Mouse (Mus musculus) kidney, embryonic 15.5 days (tissue): ENCODE measurements around the gene Nupr1. TPM values are rescaled to one million over a fixed set of nuclear protein-coding genes. Genes with fewer than 3 reads are reported as not detected.

Source experiments
- ATAC-seq: fragments of 200-750 bp; cut with Nextera tagmentation; replicated peaks from 2 replicates; pipeline ENCODE4 v1.8.0; 2017; ENCODE audit warnings: moderate TSS enrichment; ENCODE audit not compliant: low FRiP score
- H3K27ac ChIP-seq: fragments of 300-500 bp; sonication (generic); 2 replicates; pipeline ENCODE4 v1.5.1; 2015; ENCODE audit warnings: mild to moderate bottlenecking, inconsistent platforms
- H3K27me3 ChIP-seq: fragments of 300-500 bp; sonication (generic); 2 replicates; pipeline ENCODE4 v1.6.1; 2015; ENCODE audit warnings: inconsistent platforms
- H3K36me3 ChIP-seq: fragments of 300-500 bp; sonication (generic); 2 replicates; pipeline ENCODE4 v1.6.1; 2015; ENCODE audit warnings: inconsistent platforms
- H3K4me1 ChIP-seq: fragments of 300-500 bp; sonication (generic); 2 replicates; pipeline ENCODE4 v1.6.1; 2015; ENCODE audit warnings: inconsistent platforms
- H3K4me2 ChIP-seq: fragments of 300-500 bp; sonication (generic); 2 replicates; pipeline ENCODE4 v1.6.1; 2015; ENCODE audit warnings: moderate library complexity, mild to moderate bottlenecking, inconsistent platforms
- H3K4me3 ChIP-seq: fragments of 300-500 bp; sonication (generic); replicated peaks from 2 replicates; pipeline ENCODE4 v1.5.1; 2015; ENCODE audit warnings: mild to moderate bottlenecking, inconsistent platforms
- H3K9ac ChIP-seq: fragments of 300-500 bp; sonication (generic); 2 replicates; pipeline ENCODE4 v1.6.1; 2015; ENCODE audit warnings: mild to moderate bottlenecking, inconsistent platforms
- H3K9me3 ChIP-seq: fragments of 300-500 bp; sonication (generic); replicated peaks from 2 replicates; pipeline ENCODE4 v1.6.1; 2016; ENCODE audit warnings: inconsistent platforms
- WGBS: fragments of 180-500 bp; shearing (Covaris S2); methylation state at CpG from one replicate; pipeline ENCODE4 v1.1.7; 2015; ENCODE audit warnings: mixed read lengths; 5-methylcytosine and 5-hydroxymethylcytosine counted together
- polyA plus RNA-seq: library from polyadenylated mRNA; unstranded; fragments of >200 nt; fragmentation: Nextera tagmentation; extraction: Ambion mirVana; gene quantifications from 2 replicates; pipeline ENCODE4 v1.2.1, GENCODE M21; 2015

Nupr1 gene
- polyA plus RNA-seq, 1 experiment from 2014 or later: 9.7 TPM

DNA sequence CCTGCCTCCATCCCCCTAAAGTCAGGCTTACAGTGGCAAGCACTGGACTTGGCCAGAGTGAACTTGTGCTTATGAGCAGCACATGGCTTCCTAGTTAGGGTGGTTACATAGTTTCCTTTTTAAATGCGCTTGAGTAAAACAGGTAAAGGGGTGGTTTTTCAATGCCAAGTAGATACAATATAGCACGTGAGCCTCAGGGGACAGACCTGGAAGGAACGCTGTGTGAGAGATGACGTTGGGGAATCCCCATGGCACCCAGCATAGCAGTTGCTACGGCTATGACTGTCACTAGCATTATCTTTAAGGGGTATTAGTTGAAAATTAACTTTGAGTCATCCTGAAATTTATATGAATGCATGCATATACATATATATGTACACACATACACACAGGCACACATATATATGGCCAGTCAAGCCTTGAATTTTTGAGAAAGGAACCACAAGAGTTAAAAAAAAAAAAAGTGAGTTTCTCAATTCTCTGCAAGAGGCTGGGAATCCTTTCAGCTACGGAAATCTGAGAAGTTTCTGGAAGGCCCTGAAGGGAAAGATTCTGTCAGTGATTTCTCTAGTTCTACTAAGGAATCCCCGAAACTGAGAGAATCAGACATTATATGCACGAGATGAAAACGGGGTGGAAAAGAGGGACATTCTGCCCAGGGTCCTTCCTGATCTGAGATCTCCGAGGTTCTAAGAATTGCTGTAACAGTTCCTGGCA is 10.9 kb downstream of the Nupr1 start:
- Histone ChIP-seq H3K9ac (no peak overlapping the region), H3K27ac (no peak overlapping the region), H3K4me3 (no peak overlapping the region), H3K9me3 (no peaks in the 10 kb centered on the region), H3K27me3 (no peaks in the 10 kb centered on the region), H3K4me1 (no peaks in the 10 kb centered on the region), H3K36me3 (no peaks in the 10 kb centered on the region), H3K4me2 (no peak overlapping the region)
- ATAC-seq: no peak
- 73% methylated on average over 10 of the region's 10 CpGs for WGBS

DNA sequence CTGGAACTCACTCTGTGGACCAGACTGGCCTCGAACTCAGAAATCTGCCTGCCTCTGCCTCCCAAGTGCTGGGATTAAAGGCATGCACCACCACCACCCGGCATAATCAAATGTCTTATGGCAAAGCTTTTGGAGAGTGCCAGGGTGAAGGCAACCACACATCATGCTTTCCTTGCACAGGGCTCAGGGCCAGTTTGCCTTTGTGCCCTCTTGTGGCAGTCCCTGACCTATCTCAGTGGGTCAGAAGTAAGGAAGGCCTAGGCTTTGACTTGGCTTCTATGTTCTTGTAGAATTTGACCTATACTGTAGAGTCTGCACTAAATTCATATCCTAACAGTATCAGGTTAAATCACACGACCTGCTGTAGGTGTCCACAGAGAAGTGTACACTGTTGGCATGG is 14.0 kb downstream of the Nupr1 start:
- WGBS: 76% methylated on average over 3 of the region's 3 CpGs

DNA sequence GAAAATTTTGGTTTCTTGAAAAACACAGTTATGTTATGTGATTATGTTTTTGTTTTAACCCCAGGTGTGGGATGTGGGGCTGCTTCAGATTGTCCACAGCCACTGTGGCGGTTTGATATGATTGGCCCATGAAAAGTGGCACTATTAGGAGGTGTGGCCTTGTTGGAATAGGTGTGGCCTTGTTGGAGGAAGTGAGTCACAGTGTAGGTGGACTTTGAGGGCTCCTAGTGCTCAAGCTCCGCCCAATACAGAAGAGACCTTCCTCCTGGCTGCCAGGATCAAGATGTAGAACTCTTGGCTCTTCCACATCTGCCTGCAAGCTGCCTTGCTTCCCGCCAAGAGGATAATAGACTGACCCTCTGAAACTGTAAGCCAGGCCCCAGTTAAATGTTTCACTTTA is 17.9 kb downstream of the Nupr1 start:
- no peaks in the 10 kb centered on the region for H3K27me3 ChIP-seq

More for the DNA sequence above, 14.0 kb downstream of the Nupr1 start:
- Histone ChIP-seq H3K4me2 (no peak overlapping the region), H3K27me3 (no peaks in the 10 kb centered on the region), H3K4me3 (no peak overlapping the region), H3K4me1 (no peaks in the 10 kb centered on the region), H3K9ac (no peak overlapping the region), H3K36me3 (no peaks in the 10 kb centered on the region), H3K27ac (no peak overlapping the region), H3K9me3 (no peaks in the 10 kb centered on the region)
- ATAC-seq: no peak

GRCm38 (mm10) chr7:126607796-126608195 is 22.9 kb downstream of the Nupr1 start:
- no peak overlapping the region for H3K27ac ChIP-seq
- ATAC-seq: no peak
- H3K9ac ChIP-seq: no peak overlapping the region
- H3K4me1 ChIP-seq: no peaks in the 10 kb centered on the region
- WGBS: 85% methylated on average over 5 of the region's 5 CpGs
- no peaks in the 10 kb centered on the region for H3K9me3 ChIP-seq
- H3K4me3 ChIP-seq: no peak overlapping the region
- no peaks in the 10 kb centered on the region for H3K36me3 ChIP-seq
- H3K4me2 ChIP-seq: no peak overlapping the region
- H3K27me3 ChIP-seq: no peaks in the 10 kb centered on the region

More for the DNA sequence above, 17.9 kb downstream of the Nupr1 start:
- no peaks in the 10 kb centered on the region for H3K9me3 ChIP-seq
- no peaks in the 10 kb centered on the region for H3K4me1 ChIP-seq
- H3K9ac ChIP-seq: no peak overlapping the region
- no peak for ATAC-seq
- H3K4me2 ChIP-seq: no peak overlapping the region
- H3K27ac ChIP-seq: no peak overlapping the region
- 84% methylated on average over 3 of the region's 3 CpGs for WGBS
- no peaks in the 10 kb centered on the region for H3K36me3 ChIP-seq
- no peak overlapping the region for H3K4me3 ChIP-seq

- Histone ChIP-seq H3K9me3 (no peaks in the 10 kb centered on the region), H3K27ac (no peak overlapping the region), H3K27me3 (no peaks in the 10 kb centered on the region), H3K4me2 (no peak overlapping the region), H3K36me3 (no peaks in the 10 kb centered on the region), H3K4me1 (no peaks in the 10 kb centered on the region), H3K9ac (no peak overlapping the region), H3K4me3 (no peak overlapping the region)
- ATAC-seq: no peak
- 66% methylated on average over 3 of the region's 3 CpGs for whole genome bisulfite sequencing
Measured at GRCm38 (mm10) chr7:126607064-126607463, 23.6 kb downstream of the Nupr1 start.

- H3K4me3 ChIP-seq: no peak overlapping the region
- H3K4me1 ChIP-seq: no peaks in the 10 kb centered on the region
- WGBS: 71% methylated on average over 5 of the region's 5 CpGs
- H3K27ac ChIP-seq: no peak overlapping the region
- no peak for ATAC-seq
- H3K27me3 ChIP-seq: no peaks in the 10 kb centered on the region
- no peaks in the 10 kb centered on the region for H3K9me3 ChIP-seq
- no peaks in the 10 kb centered on the region for H3K36me3 ChIP-seq
- no peak overlapping the region for H3K9ac ChIP-seq
- H3K4me2 ChIP-seq: no peak overlapping the region
Measured at GRCm38 (mm10) chr7:126606611-126607010, 24.1 kb downstream of the Nupr1 start.

DNA sequence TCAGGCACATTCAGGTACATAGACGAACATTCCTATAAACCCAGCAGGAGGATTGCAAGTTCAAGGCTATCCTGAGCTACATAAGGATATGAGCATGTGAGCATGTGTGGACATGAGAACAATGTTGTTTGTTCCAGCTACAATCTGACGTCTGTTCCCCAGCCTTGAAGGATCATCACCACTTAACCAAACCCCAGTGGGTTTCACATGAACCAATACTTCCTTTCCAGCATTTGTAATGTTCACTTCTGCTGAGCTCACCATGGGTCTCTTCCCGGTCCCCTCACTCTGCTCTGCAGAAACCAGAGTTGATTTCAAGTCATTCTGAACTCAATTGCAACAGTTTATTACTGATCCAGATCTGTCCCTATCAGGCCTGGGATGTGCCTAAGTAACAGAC is 28.0 kb downstream of the Nupr1 start:
- Histone ChIP-seq H3K9me3 (no peaks in the 10 kb centered on the region), H3K9ac (no peak overlapping the region), H3K4me2 (no peak overlapping the region), H3K36me3 (no peaks in the 10 kb centered on the region), H3K27ac (no peak overlapping the region), H3K4me1 (no peaks in the 10 kb centered on the region), H3K27me3 (no peaks in the 10 kb centered on the region), H3K4me3 (no peak overlapping the region)
- WGBS: 81% methylated on average over 3 of the region's 3 CpGs
- no peak for ATAC-seq

DNA sequence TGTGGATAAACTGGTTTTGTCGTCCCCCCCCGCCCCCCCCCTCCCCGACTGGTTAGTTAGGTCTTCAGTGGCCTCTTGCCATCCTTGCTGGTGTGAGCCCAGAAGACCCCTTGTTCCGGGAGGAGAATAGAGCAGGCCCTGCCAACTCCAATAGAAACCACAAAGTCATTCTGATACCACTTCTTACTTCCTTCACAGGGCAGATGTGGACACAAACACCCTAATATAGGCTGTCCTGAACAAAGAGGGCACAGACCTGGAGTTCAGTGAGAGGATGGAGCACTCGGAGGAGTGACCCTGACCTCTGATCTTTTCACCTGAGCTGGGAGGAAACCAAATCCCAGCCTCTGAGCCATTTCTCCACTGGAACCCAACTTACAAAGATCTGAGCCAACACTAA is 28.8 kb downstream of the Nupr1 start:
- no peak for ATAC-seq
- 35% methylated on average over 5 of the region's 5 CpGs for WGBS
- Histone ChIP-seq H3K9ac (no peak overlapping the region), H3K4me3 (no peak overlapping the region), H3K27me3 (no peaks in the 10 kb centered on the region), H3K4me2 (no peak overlapping the region), H3K27ac (no peak overlapping the region), H3K9me3 (no peaks in the 10 kb centered on the region), H3K4me1 (no peaks in the 10 kb centered on the region), H3K36me3 (no peaks in the 10 kb centered on the region)

GRCm38 (mm10) chr7:126598919-126599318 is 31.7 kb downstream of the Nupr1 start:
- H3K27ac ChIP-seq: no peak overlapping the region
- H3K9me3 ChIP-seq: no peaks in the 10 kb centered on the region
- no peak overlapping the region for H3K4me2 ChIP-seq
- WGBS: 82% methylated on average over 6 of the region's 6 CpGs
- no peaks in the 10 kb centered on the region for H3K4me1 ChIP-seq
- no peak for ATAC-seq
- no peak overlapping the region for H3K9ac ChIP-seq
- no peaks in the 10 kb centered on the region for H3K27me3 ChIP-seq
- H3K4me3 ChIP-seq: no peak overlapping the region
- no peaks in the 10 kb centered on the region for H3K36me3 ChIP-seq

GRCm38 (mm10) chr7:126596414-126596813 is 34.2 kb downstream of the Nupr1 start:
- 59% methylated on average over 6 of the region's 6 CpGs for WGBS
- no peak overlapping the region for H3K27ac ChIP-seq

DNA sequence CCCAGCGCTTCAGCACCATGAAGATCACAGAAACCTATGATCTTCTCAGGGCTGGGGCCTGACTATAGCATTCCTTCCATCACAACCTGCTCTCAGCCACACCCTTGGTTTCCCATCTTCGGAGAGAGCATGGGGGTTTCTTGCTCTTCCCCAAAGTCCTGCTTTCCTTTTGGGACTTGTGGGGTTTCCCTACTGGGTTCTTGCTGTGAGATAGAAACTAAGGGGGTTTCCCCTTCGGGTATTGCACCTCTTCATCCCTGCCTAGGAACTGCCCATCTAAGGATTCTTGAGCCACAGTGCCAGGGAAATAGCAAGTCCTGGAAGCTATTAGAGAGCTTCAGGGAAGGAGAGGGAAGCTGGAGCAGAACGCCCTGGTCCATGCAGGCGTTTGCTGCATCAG is 34.8 kb downstream of the Nupr1 start:
- H3K4me1 ChIP-seq: no peaks in the 10 kb centered on the region
- H3K27ac ChIP-seq: no peak overlapping the region
- no peak overlapping the region for H3K4me3 ChIP-seq
- no peak for ATAC-seq
- no peaks in the 10 kb centered on the region for H3K27me3 ChIP-seq
- H3K9ac ChIP-seq: no peak overlapping the region
- H3K36me3 ChIP-seq: no peaks in the 10 kb centered on the region
- H3K4me2 ChIP-seq: no peak overlapping the region
- H3K9me3 ChIP-seq: no peaks in the 10 kb centered on the region
- 75% methylated on average over 5 of the region's 5 CpGs for WGBS

More at GRCm38 (mm10) chr7:126596414-126596813, 34.2 kb downstream of the Nupr1 start:
- H3K4me1 ChIP-seq: no peaks in the 10 kb centered on the region
- no peaks in the 10 kb centered on the region for H3K9me3 ChIP-seq
- ATAC-seq: no peak
- H3K27me3 ChIP-seq: no peaks in the 10 kb centered on the region
- H3K36me3 ChIP-seq: no peaks in the 10 kb centered on the region
- H3K9ac ChIP-seq: no peak overlapping the region
- no peak overlapping the region for H3K4me2 ChIP-seq
- H3K4me3 ChIP-seq: no peak overlapping the region

GRCm38 (mm10) chr7:126594862-126595561 is 35.6 kb downstream of the Nupr1 start, which contains the start of gene Il27:
Il27 (minus strand) TSS chr7:126594941.
- no peak for ATAC-seq
- no peak within 1 kb of the TSS for H3K9ac ChIP-seq
- no peak within 1 kb of the TSS for H3K4me3 ChIP-seq
- no peak within 1 kb of the TSS for H3K4me2 ChIP-seq
- H3K27ac ChIP-seq: no peak within 1 kb of the TSS
- H3K27me3 ChIP-seq: no peaks in the 10 kb centered on the region
- H3K36me3 ChIP-seq: no peaks in the 10 kb centered on the region
- H3K9me3 ChIP-seq: no peaks in the 10 kb centered on the region
- H3K4me1 ChIP-seq: no peaks in the 10 kb centered on the region
- WGBS: 81% methylated on average over 11 of the region's 11 CpGs
